Mouse (Mus musculus) kidney, embryonic 14.5 days (tissue): Measurements from ENCODE around the gene Rab42. TPM values are rescaled to one million over a fixed set of nuclear protein-coding genes. Genes with fewer than 3 reads are reported as not detected.
A peak's percentile ranks its signal among the peaks of the same experiment; 100 is the strongest.
"Not testable (repeated sequence)": the region's sequence is repeated elsewhere in the genome, so short reads cannot be mapped to it uniquely, and the experiment has no call there.

ENCODE experiments used
- ATAC-seq: fragments of 200-750 bp; cut with Nextera tagmentation; 2 replicates; pipeline ENCODE4 v1.8.0; 2017; ENCODE audit warnings: moderate number of reproducible peaks, mild to moderate bottlenecking, moderate TSS enrichment, moderate library complexity; ENCODE audit not compliant: low FRiP score, low TSS enrichment
- H3K27ac ChIP-seq: fragments of 300-500 bp; sonication (generic); 2 replicates; pipeline ENCODE4 v1.5.1; 2014; ENCODE audit warnings: low read depth, mild to moderate bottlenecking, low read length, moderate library complexity, mixed read lengths
- H3K27me3 ChIP-seq: fragments of 300-500 bp; sonication (generic); 2 replicates; pipeline ENCODE4 v1.6.1; 2014; ENCODE audit warnings: mild to moderate bottlenecking, low read length; ENCODE audit not compliant: control insufficient read depth, insufficient read depth
- H3K36me3 ChIP-seq: fragments of 300-500 bp; sonication (generic); 2 replicates; pipeline ENCODE4 v1.6.1; 2014; ENCODE audit warnings: low read length, mixed read lengths; ENCODE audit not compliant: control insufficient read depth, insufficient read depth
- H3K4me1 ChIP-seq: fragments of 300-500 bp; sonication (generic); 2 replicates; pipeline ENCODE4 v1.6.1; 2014; ENCODE audit warnings: low read length, mixed read lengths; ENCODE audit not compliant: control insufficient read depth, insufficient read depth
- H3K4me2 ChIP-seq: fragments of 300-500 bp; sonication (generic); replicated peaks from 2 replicates; pipeline ENCODE4 v1.6.1; 2014; ENCODE audit warnings: low read depth, mild to moderate bottlenecking, low read length
- H3K4me3 ChIP-seq: fragments of 300-500 bp; sonication (generic); 2 replicates; pipeline ENCODE4 v1.5.1; 2014; ENCODE audit warnings: mild to moderate bottlenecking, low read length
- H3K9ac ChIP-seq: fragments of 300-500 bp; sonication (generic); 2 replicates; pipeline ENCODE4 v1.6.1; 2014; ENCODE audit warnings: low read depth, mild to moderate bottlenecking, low read length, moderate library complexity
- H3K9me3 ChIP-seq: fragments of 300-500 bp; sonication (generic); 2 replicates; pipeline ENCODE4 v1.6.1; 2016; ENCODE audit warnings: low read length; ENCODE audit not compliant: control insufficient read depth
- WGBS: fragments of 180-500 bp; shearing (Covaris S2); extraction: QIAGEN DNeasy Blood & Tissue Kit; methylation state at CpG from one replicate; pipeline ENCODE4 v1.1.7; 2014; 5-methylcytosine and 5-hydroxymethylcytosine counted together
- polyA plus RNA-seq: library from polyadenylated mRNA; unstranded; fragments of >200 nt; fragmentation: Nextera tagmentation; extraction: Ambion mirVana; gene quantifications from 2 replicates; pipeline ENCODE4 v1.2.1, GENCODE M21; 2014

Gene Rab42
- polyA plus RNA-seq, 1 experiment from 2014 or later, result 2.4 TPM

DNA sequence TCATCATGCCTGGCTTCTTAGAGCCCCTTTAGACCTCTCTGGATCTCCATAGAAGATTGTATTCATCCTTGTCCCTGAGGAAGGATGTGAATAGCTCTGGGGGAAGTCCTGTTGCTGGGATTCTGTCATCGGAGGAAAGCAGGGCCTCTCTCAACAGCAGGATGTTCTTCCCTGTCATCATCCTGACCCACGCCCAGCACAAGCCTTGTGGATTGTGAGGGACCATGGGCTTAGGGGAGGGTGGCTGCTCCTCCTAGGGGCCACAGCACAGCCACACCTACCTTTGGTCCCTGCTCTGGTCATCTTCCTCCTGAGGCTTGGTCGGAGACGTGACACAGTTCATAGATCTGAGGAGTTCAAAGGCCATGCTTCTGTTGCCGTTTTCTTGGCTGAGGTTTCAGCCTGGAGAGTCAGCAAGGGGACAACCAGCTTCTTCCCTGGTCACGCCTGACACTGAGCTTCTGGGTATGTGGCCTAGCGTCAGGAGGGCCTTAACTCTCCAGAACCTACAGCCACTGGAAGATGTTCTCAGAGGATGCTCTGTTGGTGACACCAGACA lies 9.4 kb downstream of the Rab42 start:
- Histone ChIP-seq H3K9me3 (peaks cover 3% of the 10 kb centered on the region; the same call in 1 of the 2 replicates), H3K9ac (no peak overlapping the region), H3K4me2 (no peak overlapping the region), H3K27me3 (no peaks in the 10 kb centered on the region), H3K4me1 (no peaks in the 10 kb centered on the region), H3K4me3 (no peak overlapping the region), H3K36me3 (peaks cover 21% of the 10 kb centered on the region), H3K27ac (no peak overlapping the region)
- 65% methylated on average over 7 of the region's 7 CpGs for WGBS
- ATAC-seq, result no peak

DNA sequence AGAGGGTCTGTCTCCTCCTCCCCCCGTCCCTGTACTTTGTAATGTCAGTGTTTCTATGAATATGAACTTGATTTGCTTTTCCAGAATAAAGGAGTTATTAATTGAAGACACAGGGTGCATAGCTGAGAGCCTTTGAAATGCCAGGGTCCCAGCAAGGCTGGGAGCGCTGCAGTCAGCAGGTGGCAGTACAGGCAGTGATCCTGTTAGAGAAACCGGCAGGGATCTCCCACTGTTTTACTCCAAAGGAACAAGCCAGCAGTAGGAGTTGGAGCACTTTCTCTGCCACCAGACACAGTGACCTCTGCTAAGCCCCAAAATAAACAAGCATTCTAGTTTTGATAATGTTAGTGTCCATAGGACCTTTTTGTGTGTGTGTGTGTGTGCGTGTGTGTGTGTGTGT lies 10.2 kb downstream of the Rab42 start:
- Histone ChIP-seq H3K27me3 (no peaks in the 10 kb centered on the region), H3K9ac (no peak overlapping the region), H3K4me2 (no peak overlapping the region), H3K4me1 (no peaks in the 10 kb centered on the region), H3K4me3 (no peak overlapping the region), H3K27ac (no peak overlapping the region), H3K36me3 (peaks cover 21% of the 10 kb centered on the region), H3K9me3 (peaks cover 3% of the 10 kb centered on the region; the same call in 1 of the 2 replicates)
- WGBS, result 44% methylated on average over 4 of the region's 4 CpGs
- ATAC-seq, result no peak

DNA sequence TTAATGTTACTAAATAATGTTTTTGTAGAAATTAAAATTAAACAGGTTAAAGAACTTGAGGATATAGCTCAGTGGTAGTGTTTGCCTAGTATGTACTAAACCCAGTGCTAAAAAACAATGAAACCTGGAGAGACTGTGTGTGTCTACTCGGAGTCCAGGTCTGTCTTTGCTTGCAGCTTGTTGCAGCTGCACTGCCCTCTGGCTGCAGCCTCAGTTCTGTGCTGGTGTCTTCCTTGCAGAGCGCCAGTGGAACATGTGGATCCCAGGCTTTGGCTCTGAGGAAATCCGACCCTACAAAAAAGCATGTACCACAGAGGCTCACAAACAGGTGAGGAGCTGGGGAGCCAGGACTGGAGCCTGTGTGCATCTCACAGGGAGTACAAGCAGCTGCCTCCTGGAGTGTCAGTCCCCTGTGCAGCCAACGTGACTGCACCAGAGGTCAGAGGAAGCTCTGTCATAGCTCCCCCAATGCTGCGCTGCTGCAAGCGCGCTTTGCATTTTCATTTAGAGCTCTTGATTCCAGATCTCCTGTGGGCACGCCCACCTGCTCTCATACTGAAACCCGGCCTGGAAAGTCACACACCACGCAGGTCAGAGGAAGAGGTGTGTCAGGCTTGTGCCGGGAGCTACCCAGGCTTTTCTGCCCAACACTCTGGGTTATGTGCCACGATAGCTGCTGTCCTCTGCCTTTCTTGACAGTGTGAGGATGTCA lies 11.4 kb downstream of the Rab42 start:
- Histone ChIP-seq H3K4me1 (no peaks in the 10 kb centered on the region), H3K9me3 (peaks cover 3% of the 10 kb centered on the region; the same call in 1 of the 2 replicates), H3K4me2 (no peak overlapping the region), H3K27ac (no peak overlapping the region), H3K9ac (no peak overlapping the region), H3K27me3 (no peaks in the 10 kb centered on the region), H3K36me3 (peaks cover 21% of the 10 kb centered on the region), H3K4me3 (no peak overlapping the region)
- ATAC-seq, result no peak
- WGBS, result 86% methylated on average over 12 of the region's 12 CpGs

DNA sequence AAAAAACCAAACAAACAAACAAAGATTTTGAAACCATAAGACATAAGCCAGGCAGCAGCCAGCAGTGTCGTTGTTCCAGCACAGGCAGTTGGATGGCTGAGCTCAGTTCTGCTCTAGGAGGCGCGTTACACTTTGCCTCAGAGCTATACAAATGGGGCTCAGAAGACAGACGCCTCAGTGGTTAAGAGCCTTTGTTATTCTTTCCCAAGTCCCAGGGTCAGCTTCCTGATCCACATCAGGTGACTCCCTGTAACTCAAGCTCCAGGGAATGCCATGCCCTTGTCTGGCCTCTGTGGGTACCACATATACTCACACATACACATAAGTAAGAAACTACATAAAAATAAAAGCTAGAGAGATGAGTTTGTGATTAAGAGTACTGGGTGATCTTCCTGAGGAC lies 12.1 kb downstream of the Rab42 start:
- peaks cover 3% of the 10 kb centered on the region; the same call in 1 of the 2 replicates for H3K9me3 ChIP-seq
- ATAC-seq, result no peak
- peaks cover 26% of the 10 kb centered on the region for H3K36me3 ChIP-seq
- H3K27me3 ChIP-seq, result no peaks in the 10 kb centered on the region
- H3K27ac ChIP-seq, result no peak overlapping the region
- no peak overlapping the region for H3K4me3 ChIP-seq
- no peaks in the 10 kb centered on the region for H3K4me1 ChIP-seq
- 82% methylated on average over 4 of the region's 4 CpGs for WGBS
- H3K4me2 ChIP-seq, result no peak overlapping the region
- H3K9ac ChIP-seq, result no peak overlapping the region

DNA sequence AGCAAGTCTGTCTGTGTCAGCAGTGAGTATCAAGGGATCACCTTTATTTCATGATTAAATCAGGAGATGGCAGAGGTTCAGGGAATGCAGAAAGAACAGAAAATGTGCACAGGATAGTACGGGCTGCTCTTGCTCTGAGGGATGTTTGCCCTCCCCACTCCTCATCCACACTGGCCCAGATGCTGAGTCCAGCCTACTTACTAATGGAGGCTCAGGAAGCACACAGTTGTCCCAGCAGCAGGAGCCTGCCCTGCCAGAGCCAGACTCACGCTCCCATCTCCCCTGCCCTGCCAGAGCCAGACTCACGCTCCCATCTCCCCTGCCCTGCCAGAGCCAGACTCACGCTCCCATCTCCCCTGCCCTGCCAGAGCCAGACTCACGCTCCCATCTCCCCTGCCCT lies 14.3 kb downstream of the Rab42 start:
- not testable (repeated sequence) for H3K4me2 ChIP-seq, H3K9ac ChIP-seq, H3K27ac ChIP-seq, H3K4me3 ChIP-seq, H3K9me3 ChIP-seq, ATAC-seq, H3K4me1 ChIP-seq, H3K27me3 ChIP-seq
- peaks cover 42% of the 10 kb centered on the region for H3K36me3 ChIP-seq
- WGBS, result 92% methylated on average over 3 of the region's 5 CpGs

DNA sequence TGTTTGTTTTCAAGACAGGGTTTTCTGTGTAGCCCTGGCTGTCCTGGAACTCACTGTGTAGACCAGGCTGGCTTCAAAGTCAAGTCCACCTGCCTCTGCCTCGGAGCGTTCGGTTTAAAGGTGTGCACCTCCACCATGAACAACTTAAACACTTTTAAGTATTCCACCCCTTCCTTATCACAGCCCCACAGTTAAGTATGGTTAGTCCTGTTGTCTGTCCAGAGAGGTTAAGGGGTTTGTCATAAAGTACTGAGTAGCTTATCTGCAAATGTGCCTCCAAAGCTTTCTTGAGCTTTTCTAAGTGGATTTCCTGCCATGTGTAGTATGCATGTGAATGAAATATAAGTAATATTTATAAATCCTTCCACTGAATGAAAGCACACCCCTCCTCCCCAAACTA lies 27.2 kb downstream of the Rab42 start:
- no peak overlapping the region for H3K27ac ChIP-seq
- H3K27me3 ChIP-seq, result no peaks in the 10 kb centered on the region
- no peaks in the 10 kb centered on the region for H3K36me3 ChIP-seq
- no peak for ATAC-seq
- H3K4me1 ChIP-seq, result peaks cover 8% of the 10 kb centered on the region; the same call in 1 of the 2 replicates
- no peaks in the 10 kb centered on the region for H3K9me3 ChIP-seq
- H3K4me2 ChIP-seq, result no peak overlapping the region
- WGBS, result 83% methylated on average over 3 of the region's 3 CpGs
- H3K9ac ChIP-seq, result no peak overlapping the region
- no peak overlapping the region for H3K4me3 ChIP-seq

DNA sequence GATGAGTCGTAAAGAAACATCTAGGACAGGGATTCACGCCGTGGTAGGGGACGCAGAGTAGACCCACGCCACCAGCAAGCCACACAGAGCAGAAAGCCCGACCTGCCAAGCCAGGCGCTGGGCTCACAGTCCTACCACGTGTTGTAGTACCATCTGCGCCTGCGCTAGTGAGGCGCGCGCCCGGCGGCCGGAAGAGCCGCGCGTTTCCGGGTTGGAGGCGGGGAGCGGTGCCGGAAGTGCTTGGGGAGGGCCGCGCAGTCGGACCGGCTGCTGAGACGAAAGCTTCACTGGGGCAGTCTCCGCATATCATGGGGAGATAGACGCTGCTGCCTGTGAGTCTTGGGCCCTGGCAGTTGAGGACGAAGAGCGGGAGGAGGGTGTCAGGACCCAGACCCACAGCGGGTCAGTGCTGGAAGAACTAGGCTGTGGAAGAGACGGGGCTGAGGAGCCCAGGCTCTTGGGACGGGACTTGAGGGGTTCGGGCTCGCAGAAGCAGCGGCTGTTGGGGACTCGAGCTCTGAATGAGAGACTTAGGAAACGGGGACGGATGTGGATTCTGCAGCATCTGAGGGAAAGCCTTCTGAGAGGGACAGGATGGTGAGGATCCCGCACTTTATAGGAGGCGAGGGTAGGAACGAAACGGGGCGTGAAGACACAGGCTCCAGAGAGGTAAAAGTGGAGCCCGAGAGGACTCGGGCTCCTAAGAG lies 28.9 kb downstream of the Rab42 start, which contains the start of gene Taf12:
TSS of gene Taf12 (plus strand) at position 220 of the 707 bp plus-strand sequence.
- Histone ChIP-seq H3K9me3 (no peaks in the 10 kb centered on the region), H3K9ac (peak within 1 kb of the TSS; percentile 80), H3K4me2 (peak within 1 kb of the TSS; percentile 73), H3K27ac (peak within 1 kb of the TSS; percentile 82), H3K4me1 (peaks cover 13% of the 10 kb centered on the region; the same call in 1 of the 2 replicates), H3K27me3 (no peaks in the 10 kb centered on the region), H3K4me3 (peak within 1 kb of the TSS; percentile 69), H3K36me3 (no peaks in the 10 kb centered on the region)
- peak; percentile 83 for ATAC-seq
- under 1% methylated on average over 48 of the region's 48 CpGs for WGBS

DNA sequence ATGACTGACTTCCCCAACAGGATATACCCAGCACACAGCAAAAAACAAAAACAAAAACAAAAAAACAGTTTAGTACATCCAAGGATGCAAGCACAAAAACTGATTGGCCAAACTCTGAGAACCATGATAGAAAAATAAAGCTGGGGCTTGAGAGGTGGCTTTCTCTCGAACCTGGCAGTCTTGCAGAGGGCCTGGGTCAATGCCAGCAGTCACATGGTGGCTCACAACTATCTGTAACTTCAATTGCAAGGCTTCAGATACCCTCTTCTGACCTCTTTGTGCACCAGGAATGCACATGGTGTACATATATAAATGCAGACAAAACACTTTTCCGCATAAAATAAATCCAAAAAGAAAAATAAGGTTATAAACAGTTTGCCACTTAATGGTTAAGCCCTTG lies 30.0 kb downstream of the Rab42 start:
- Histone ChIP-seq H3K27ac (no peak overlapping the region), H3K4me3 (peak overlapping the region; percentile 69), H3K36me3 (no peaks in the 10 kb centered on the region), H3K27me3 (no peaks in the 10 kb centered on the region), H3K4me2 (peak overlapping the region; percentile 73), H3K9me3 (no peaks in the 10 kb centered on the region), H3K9ac (peak overlapping the region; percentile 80; the same call in 1 of the 2 replicates), H3K4me1 (peaks cover 13% of the 10 kb centered on the region; the same call in 1 of the 2 replicates)
- 57% methylated on average over 2 of the region's 2 CpGs for WGBS
- ATAC-seq, result no peak
